Mouse (Mus musculus) ES-E14 (cell line): Measurements from ENCODE around the gene Actl6b.

Experiments
- CHD2 ChIP-seq: IDR thresholded peaks from 2 replicates; pipeline ENCODE4 v1.6.1; 2014; ENCODE audit warnings: mild to moderate bottlenecking, low read depth, low read length, inconsistent platforms
- HCFC1 ChIP-seq: IDR thresholded peaks from 2 replicates; pipeline ENCODE4 v1.6.1; 2012; ENCODE audit warnings: low read length, inconsistent platforms, borderline replicate concordance; ENCODE audit not compliant: insufficient read depth
- MAFK ChIP-seq: IDR thresholded peaks from 2 replicates; pipeline ENCODE4 v1.6.1; 2014; ENCODE audit warnings: mild to moderate bottlenecking, low read depth, low read length, inconsistent platforms; ENCODE audit not compliant: insufficient read depth
- ZNF384 ChIP-seq: IDR thresholded peaks from 2 replicates; pipeline ENCODE4 v1.6.1; 2012; ENCODE audit warnings: low read depth, low read length, inconsistent platforms

DNA sequence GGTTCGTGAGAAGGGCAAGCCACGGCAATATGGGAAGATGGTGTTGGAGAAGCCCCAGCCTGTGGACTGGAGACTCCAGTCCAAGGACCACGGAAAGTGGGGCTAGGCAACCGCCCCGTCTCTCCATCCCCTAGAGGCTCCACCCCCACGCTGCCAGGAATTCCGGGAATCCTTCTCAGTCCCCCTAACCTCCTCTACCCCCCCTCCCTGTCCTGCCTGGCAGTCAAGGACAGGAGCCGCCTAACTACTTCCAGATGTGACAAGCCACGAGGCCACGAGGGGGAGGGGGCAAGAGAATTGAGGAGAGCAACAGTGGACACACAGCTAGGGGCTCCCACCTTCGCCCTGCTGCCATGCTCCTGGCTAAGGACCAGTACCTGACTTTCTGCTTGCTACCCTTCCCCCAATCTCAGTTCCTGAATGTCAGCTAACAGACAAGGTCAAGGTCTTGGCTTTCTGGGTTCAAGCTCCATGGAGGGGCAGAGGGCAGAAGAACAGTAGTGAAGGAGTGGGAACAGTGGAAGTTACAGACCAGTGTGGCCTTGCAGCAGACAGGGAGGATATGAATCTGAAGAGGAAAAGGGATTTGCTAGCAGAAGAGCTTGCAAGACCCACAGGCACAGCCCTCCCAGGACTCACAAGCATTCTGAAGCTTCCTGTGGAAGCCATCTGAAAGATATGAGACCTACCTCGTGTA is 57.4 kb downstream of the Actl6b start:
- TF ChIP-seq MAFK (no peak), HCFC1 (no peak), ZNF384 (no peak), CHD2 (no peak)
